Comparison of ENCODE assay signal across 13 mouse cellular contexts in genomic region chr12:82477826-82478225, GRCm38 (mm10).
DNase-seq lines count a peak whose midpoint lies in the region; ATAC-seq and TF ChIP-seq lines count a peak whose summit lies in the region.
"Had no signal": no experiment of that assay in that cellular context is flagged by ENCODE, and none has a peak within 500 bp of the region (broad histone marks: within the 10 kb centered on the region; RNA-seq: fewer than 3 reads in every experiment).

No protein-coding gene starts in this region.

- no peaks in the 10 kb centered on the region for H3K36me3 ChIP-seq in forebrain, postnatal 0 days (ENCODE audit: insufficient read depth)
- no peaks in the 10 kb centered on the region for H3K36me3 ChIP-seq in forebrain, embryonic 15.5 days
- H3K36me3 ChIP-seq in intestine, embryonic 16.5 days (ENCODE audit: control insufficient read depth, insufficient read depth, low read length), result no peaks in the 10 kb centered on the region
- no peaks in the 10 kb centered on the region for H3K36me3 ChIP-seq in stomach, embryonic 15.5 days
- H3K36me3 ChIP-seq: liver, embryonic 13.5 days had no signal

- ATAC-seq in forebrain, postnatal 0 days, result peak; percentile 43; the same call in 1 of the 2 replicates
- ATAC-seq in forebrain, embryonic 15.5 days (replicated peaks), result no peak
- ATAC-seq in intestine, embryonic 16.5 days, result peak; percentile 48
- ATAC-seq in stomach, embryonic 15.5 days (ENCODE audit: insufficient read depth, low FRiP score, low read depth), result peak; percentile 18; the same call in 1 of the 2 replicates
- ATAC-seq in megakaryocyte progenitor cell, adult 5-6 weeks (replicated peaks; ENCODE audit: poor library complexity), result no peak

- TF ChIP-seq CTCF in forebrain, postnatal 0 days (IDR thresholded peaks at IDR 0.05; ENCODE audit: low read depth), result no peak

- intact Hi-C loops in left cerebral cortex, postnatal 14 days (cut with DNase I), result no loop called here
- intact Hi-C loops in left cerebral cortex, postnatal 10 days (cut with DNase I), result no loop called here

- WGBS in forebrain, postnatal 0 days, result 38% methylated on average over 5 of the region's 5 CpGs
- WGBS in forebrain, embryonic 15.5 days, result 31% methylated on average over 5 of the region's 5 CpGs
- WGBS in intestine, embryonic 16.5 days, result 42% methylated on average over 5 of the region's 5 CpGs
- WGBS in stomach, embryonic 15.5 days, result 40% methylated on average over 5 of the region's 5 CpGs

- H3K27ac ChIP-seq in forebrain, postnatal 0 days (ENCODE audit: low read depth, low read length), result no peak overlapping the region
- no peak overlapping the region for H3K27ac ChIP-seq in forebrain, embryonic 15.5 days (replicated peaks)
- peak overlapping the region; percentile 13; the same call in 1 of the 2 replicates for H3K27ac ChIP-seq in intestine, embryonic 16.5 days (ENCODE audit: low read length)
- no peak overlapping the region for H3K27ac ChIP-seq in stomach, embryonic 15.5 days
- H3K27ac ChIP-seq: liver, embryonic 13.5 days had no signal

- no peak overlapping the region for H3K9ac ChIP-seq in forebrain, postnatal 0 days
- H3K9ac ChIP-seq in forebrain, embryonic 15.5 days (replicated peaks), result no peak overlapping the region
- H3K9ac ChIP-seq in intestine, embryonic 16.5 days (ENCODE audit: low read depth, low read length), result no peak overlapping the region
- no peak overlapping the region for H3K9ac ChIP-seq in stomach, embryonic 15.5 days
- H3K9ac ChIP-seq: liver, embryonic 13.5 days had no signal

- no peak for DNase-seq in forebrain, postnatal 0 days
- peak; percentile 28 to 29 for DNase-seq in left cerebral cortex, postnatal 14 days (ENCODE audit: low spot score in 2 of 2)
- no peak for DNase-seq in left cerebral cortex, postnatal 10 days (ENCODE audit: extremely low spot score in 1 of 2, low spot score in 2 of 2)
- DNase-seq in gastrocnemius, postnatal 4 days (ENCODE audit: low spot score in 2 of 2), result no peak
- DNase-seq: B cell, adult 2 months; cerebellum, adult 2 months; kidney, postnatal 10 days; liver, embryonic 13.5 days had no signal

- no peaks in the 10 kb centered on the region for H3K4me1 ChIP-seq in forebrain, postnatal 0 days (ENCODE audit: insufficient read depth)
- H3K4me1 ChIP-seq in forebrain, embryonic 15.5 days, result no peaks in the 10 kb centered on the region
- peaks cover 11% of the 10 kb centered on the region; the same call in 1 of the 2 replicates for H3K4me1 ChIP-seq in intestine, embryonic 16.5 days (ENCODE audit: control insufficient read depth, insufficient read depth, low read length)
- peaks cover 3% of the 10 kb centered on the region; the same call in 1 of the 2 replicates for H3K4me1 ChIP-seq in stomach, embryonic 15.5 days

- no peak overlapping the region for H3K4me2 ChIP-seq in forebrain, postnatal 0 days (ENCODE audit: low read depth)
- no peak overlapping the region for H3K4me2 ChIP-seq in forebrain, embryonic 15.5 days (replicated peaks)
- no peak overlapping the region for H3K4me2 ChIP-seq in intestine, embryonic 16.5 days (ENCODE audit: low read depth, low read length)
- H3K4me2 ChIP-seq in stomach, embryonic 15.5 days, result no peak overlapping the region
- H3K4me2 ChIP-seq: liver, embryonic 13.5 days had no signal

- H3K27me3 ChIP-seq in forebrain, postnatal 0 days (ENCODE audit: insufficient read depth, low read length), result no peaks in the 10 kb centered on the region
- no peaks in the 10 kb centered on the region for H3K27me3 ChIP-seq in forebrain, embryonic 15.5 days
- no peaks in the 10 kb centered on the region for H3K27me3 ChIP-seq in intestine, embryonic 16.5 days (replicated peaks; ENCODE audit: control insufficient read depth, insufficient read depth, low read length)
- H3K27me3 ChIP-seq in stomach, embryonic 15.5 days (replicated peaks), result no peaks in the 10 kb centered on the region

- no peaks in the 10 kb centered on the region for H3K9me3 ChIP-seq in forebrain, postnatal 0 days (ENCODE audit: low read length)
- H3K9me3 ChIP-seq in forebrain, embryonic 15.5 days, result no peaks in the 10 kb centered on the region
- H3K9me3 ChIP-seq in intestine, embryonic 16.5 days (ENCODE audit: control insufficient read depth, low read length), result no peaks in the 10 kb centered on the region
- H3K9me3 ChIP-seq in stomach, embryonic 15.5 days, result no peaks in the 10 kb centered on the region
- H3K9me3 ChIP-seq: liver, embryonic 13.5 days; megakaryocyte, embryonic 14.5 days had no signal

- no peak overlapping the region for H3K4me3 ChIP-seq in forebrain, postnatal 0 days (ENCODE audit: low read depth, low read length)
- H3K4me3 ChIP-seq in forebrain, embryonic 15.5 days, result no peak overlapping the region
- no peak overlapping the region for H3K4me3 ChIP-seq in intestine, embryonic 16.5 days (ENCODE audit: low read length)
- H3K4me3 ChIP-seq in stomach, embryonic 15.5 days (replicated peaks), result no peak overlapping the region
- H3K4me3 ChIP-seq: liver, embryonic 13.5 days; megakaryocyte, embryonic 14.5 days had no signal

Comparison
In these comparisons a context has a peak if more than half of its experiments do, and no peak if none do; other contexts are left out.
1. ATAC-seq: peak in forebrain, postnatal 0 days (single experiment), intestine, embryonic 16.5 days (single experiment) and stomach, embryonic 15.5 days (single experiment); none in forebrain, embryonic 15.5 days (single experiment) and megakaryocyte progenitor cell, adult 5-6 weeks (single experiment).
2. DNase-seq: peak in left cerebral cortex, postnatal 14 days (2 of 2); none in forebrain, postnatal 0 days (single experiment), left cerebral cortex, postnatal 10 days (0 of 2) and gastrocnemius, postnatal 4 days (0 of 2).